Mouse (Mus musculus): ENCODE results near the gene Eps15. TPM values are rescaled to one million over a fixed set of nuclear protein-coding genes. Genes with fewer than 3 reads are reported as not detected.

The Eps15 gene
- total RNA-seq (2023), result 100 to 1,000 TPM in 1 of 2 experiments, 10 to 100 TPM in 1; 98.4 to 109 TPM

DNA sequence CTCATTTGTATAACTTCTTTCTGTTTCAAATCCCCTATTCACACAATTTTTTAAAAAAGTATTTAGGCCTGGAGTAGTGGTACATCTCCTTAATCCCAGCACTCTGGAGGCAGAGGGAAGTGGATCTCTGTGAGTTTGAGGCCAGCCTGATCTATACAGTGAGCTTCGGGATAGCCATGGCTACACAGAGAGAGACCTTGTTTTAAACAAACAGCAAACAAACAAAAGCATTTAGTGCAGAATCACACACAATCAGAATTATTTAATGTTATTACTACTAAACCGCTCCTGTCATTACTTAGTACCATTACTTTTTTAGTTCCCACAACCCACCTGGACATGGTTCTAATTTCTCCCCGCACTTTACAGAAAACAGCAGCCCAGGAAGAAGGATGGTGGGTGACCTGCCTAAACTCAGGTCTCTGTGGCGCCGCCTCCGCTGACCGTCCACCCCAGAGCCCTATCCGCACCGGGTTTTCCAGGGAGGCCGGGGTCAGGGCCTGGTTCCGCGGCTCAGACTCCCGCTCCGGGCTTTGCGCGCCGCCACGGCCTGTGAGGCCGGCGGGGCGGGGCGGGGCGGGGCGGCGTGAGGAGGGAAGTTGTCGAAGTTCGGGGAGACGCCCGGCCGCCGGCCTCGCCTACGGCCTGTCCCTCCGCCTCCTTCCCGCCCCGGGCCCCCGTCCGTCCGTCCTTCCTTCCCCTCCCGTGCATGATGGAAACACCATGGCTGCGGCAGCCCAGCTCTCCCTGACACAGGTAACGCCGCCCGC lies at the start of gene Eps15:
Eps15 (plus strand) TSS at position 580 of the 770 bp plus-strand sequence.

DNA sequence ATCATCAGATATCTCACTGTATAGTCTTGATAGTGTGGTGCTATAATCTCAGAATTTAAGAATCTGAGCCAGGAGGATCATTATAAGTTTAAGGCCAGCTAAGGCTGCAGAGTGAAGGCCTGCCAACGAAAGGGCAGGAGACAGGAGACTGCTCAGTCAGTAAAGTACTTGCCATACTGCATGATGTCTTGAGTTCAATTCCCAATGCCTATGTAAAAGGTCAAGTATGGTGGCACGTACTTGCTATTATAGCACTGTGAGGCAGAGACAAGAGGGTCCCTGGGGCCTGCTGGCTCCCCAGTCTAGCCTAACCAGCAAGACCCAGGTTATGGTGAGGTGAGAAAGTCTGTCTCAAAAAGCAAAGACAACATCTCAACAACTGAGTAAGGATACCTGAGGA lies 45.9 kb upstream of the Eps15 start, which contains the start of gene Calr4:
Calr4 (plus strand) TSS at position 301 of the 400 bp plus-strand sequence.

DNA sequence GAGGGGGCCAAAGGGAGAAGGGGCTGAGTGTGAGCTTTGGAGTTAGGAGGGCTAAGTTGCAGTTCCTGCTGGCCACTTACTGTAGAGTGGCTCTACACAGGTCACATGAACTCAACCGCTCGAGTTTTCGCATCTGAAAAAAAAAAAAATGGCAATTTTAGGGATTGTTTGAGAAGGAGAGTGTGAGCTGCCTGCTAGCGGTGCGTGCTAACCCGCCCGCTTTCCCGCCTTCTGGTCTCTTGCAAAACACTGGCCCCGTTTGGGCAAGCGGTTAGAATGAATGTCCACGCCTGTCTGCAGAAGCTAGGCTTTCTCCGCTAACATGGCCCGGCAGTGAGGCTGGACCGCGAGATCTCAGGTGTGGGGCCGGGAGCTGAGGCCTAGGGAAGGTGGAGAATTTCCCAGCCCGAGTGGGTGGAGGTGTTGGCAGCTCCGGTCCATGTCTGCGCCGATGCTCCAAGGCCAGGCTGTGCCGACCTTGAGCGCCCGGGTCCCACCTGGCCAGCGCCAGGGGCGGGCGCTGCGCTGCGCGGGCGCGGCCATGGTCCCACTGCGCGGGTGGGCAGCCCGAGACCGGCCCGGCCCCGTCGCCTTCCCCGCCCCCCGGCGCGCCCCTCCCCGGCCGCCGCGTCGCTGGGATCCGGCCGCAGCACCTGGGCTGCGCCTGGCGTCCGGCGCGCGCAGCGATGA lies 126.6 kb downstream of the Eps15 start, which contains the start of gene Ttc39a:
Ttc39a (plus strand) TSS at position 138 of the 690 bp plus-strand sequence.

Other genes with a start within 250 kb of the Eps15 start
- gene Osbpl9, start 78.0 kb upstream of the Eps15 start, total RNA-seq (2023), result 100 to 1,000 TPM; 130 to 143 TPM
- not detected for gene Calr4, start 45.8 kb upstream of the Eps15 start, total RNA-seq (2023)
- under 1 TPM in 1 of 2 experiments, not detected in 1; 0.44 TPM for gene Ttc39a, start 126.4 kb downstream of the Eps15 start, total RNA-seq (2023)
- 10 to 100 TPM; 14.0 to 16.3 TPM for gene Rnf11, start 204.5 kb downstream of the Eps15 start, total RNA-seq (2023)